Comparison of ENCODE assay signal across 17 mouse cellular contexts in genomic region chr17:43470039-43470438, GRCm38 (mm10). TPM values are rescaled to one million over a fixed set of nuclear protein-coding genes. Genes with fewer than 3 reads are reported as not detected.
DNase-seq lines count a peak whose midpoint lies in the region.
"Had no signal": no experiment of that assay in that cellular context is flagged by ENCODE, and none has a peak within 500 bp of the region (broad histone marks: within the 10 kb centered on the region; RNA-seq: fewer than 3 reads in every experiment).

No protein-coding gene starts in this region.

- peak; percentile 6 for DNase-seq in gastrocnemius, postnatal 14 days
- DNase-seq in gastrocnemius, adult 18-20 months (ENCODE audit: low spot score): no peak
- peak; percentile 38 for DNase-seq in kidney, postnatal 14 days
- no peak for DNase-seq in kidney, postnatal 4 days
- peak; percentile 3 for DNase-seq in ovary, postnatal 36 days (ENCODE audit: low spot score)
- no peak for DNase-seq in ovary, postnatal 14 days (ENCODE audit: low spot score)
- peak; percentile 19 for DNase-seq in heart, postnatal 4 days
- no peak for DNase-seq in thymus, adult 18-20 months
- DNase-seq: adrenal gland, postnatal 25 days; cerebellum, adult 11-12 months; gastrocnemius, postnatal 36 days; right cerebral cortex, postnatal 25 days; thymus, postnatal 25 days had no signal

- intact Hi-C loops in gastrocnemius, postnatal 14 days (cut with DNase I; ENCODE audit: low total_unique reads): no loop called here

RNA-seq across cellular contexts. Expression of gene Mep1a, which starts 32.6 kb away (rescaled TPM):
- not detected for total RNA-seq in gastrocnemius, postnatal 14 days (2021)
- under 1 TPM in 1 of 2 experiments, not detected in 1; 0.18 TPM for total RNA-seq in gastrocnemius, adult 18-20 months (2021)
- not detected for total RNA-seq in heart, postnatal 4 days (2021)
- total RNA-seq: adrenal gland, postnatal 25 days; CH12.LX; gastrocnemius, postnatal 36 days; layer of hippocampus, adult 8-10 months; left cerebral cortex, postnatal 36 days; MEL had no signal

Comparison
In these comparisons a context has a peak if more than half of its experiments do, and no peak if none do; other contexts are left out.
1. DNase-seq: peak in gastrocnemius, postnatal 14 days (single experiment), kidney, postnatal 14 days (single experiment), ovary, postnatal 36 days (single experiment) and heart, postnatal 4 days (single experiment); none in gastrocnemius, adult 18-20 months (single experiment), kidney, postnatal 4 days (0 of 2), ovary, postnatal 14 days (single experiment) and thymus, adult 18-20 months (0 of 2).